23 mouse cellular contexts compared by ENCODE assay signal in genomic region chr9:43326015-43326631, GRCm38 (mm10). TPM values are rescaled to one million over a fixed set of nuclear protein-coding genes. Genes with fewer than 3 reads are reported as not detected.
DNase-seq lines count a peak whose midpoint lies in the region; ATAC-seq and TF ChIP-seq lines count a peak whose summit lies in the region.
"Had no signal": no experiment of that assay in that cellular context is flagged by ENCODE, and none has a peak within 500 bp of the region (broad histone marks: within the 10 kb centered on the region; RNA-seq: fewer than 3 reads in every experiment).

No protein-coding gene starts in this region.

- H3K27ac ChIP-seq in heart, embryonic 11.5 days (ENCODE audit: low read depth, low read length), result no peak overlapping the region
- H3K27ac ChIP-seq in intestine, embryonic 16.5 days (ENCODE audit: low read length), result no peak overlapping the region
- no peak overlapping the region for H3K27ac ChIP-seq in forebrain, postnatal 0 days (ENCODE audit: low read depth, low read length)
- H3K27ac ChIP-seq: hindbrain, postnatal 0 days; liver, embryonic 12.5 days; neural tube, embryonic 15.5 days had no signal

- H3K9me3 ChIP-seq in heart, embryonic 11.5 days (replicated peaks; ENCODE audit: control insufficient read depth, low read length), result no peaks in the 10 kb centered on the region
- H3K9me3 ChIP-seq in intestine, embryonic 16.5 days (ENCODE audit: control insufficient read depth, low read length), result no peaks in the 10 kb centered on the region
- H3K9me3 ChIP-seq in forebrain, postnatal 0 days (ENCODE audit: low read length), result no peaks in the 10 kb centered on the region
- H3K9me3 ChIP-seq: heart, embryonic 12.5 days; liver, embryonic 12.5 days; neural tube, embryonic 15.5 days had no signal

- no peaks in the 10 kb centered on the region for H3K36me3 ChIP-seq in heart, embryonic 11.5 days (ENCODE audit: control insufficient read depth, insufficient read depth, low read length)
- H3K36me3 ChIP-seq in intestine, embryonic 16.5 days (ENCODE audit: control insufficient read depth, insufficient read depth, low read length), result no peaks in the 10 kb centered on the region
- H3K36me3 ChIP-seq in forebrain, postnatal 0 days (ENCODE audit: insufficient read depth), result no peaks in the 10 kb centered on the region
- H3K36me3 ChIP-seq: heart, embryonic 12.5 days; liver, embryonic 12.5 days; neural tube, embryonic 15.5 days had no signal

- no peak overlapping the region for H3K4me3 ChIP-seq in heart, embryonic 11.5 days (ENCODE audit: low read depth, low read length)
- H3K4me3 ChIP-seq in intestine, embryonic 16.5 days (ENCODE audit: low read length), result no peak overlapping the region
- H3K4me3 ChIP-seq in forebrain, postnatal 0 days (ENCODE audit: low read depth, low read length), result no peak overlapping the region
- H3K4me3 ChIP-seq: heart, embryonic 12.5 days; liver, embryonic 12.5 days; neural tube, embryonic 15.5 days had no signal

- TF ChIP-seq CTCF in forebrain, postnatal 0 days (IDR thresholded peaks at IDR 0.05; ENCODE audit: low read depth), result no peak

- H3K9ac ChIP-seq in heart, embryonic 11.5 days (ENCODE audit: low read depth, low read length), result no peak overlapping the region
- no peak overlapping the region for H3K9ac ChIP-seq in intestine, embryonic 16.5 days (ENCODE audit: low read depth, low read length)
- no peak overlapping the region for H3K9ac ChIP-seq in forebrain, postnatal 0 days
- H3K9ac ChIP-seq: heart, embryonic 12.5 days; liver, embryonic 12.5 days; lung, embryonic 14.5 days; neural tube, embryonic 15.5 days had no signal

- DNase-seq in heart, adult 18-20 months, result no peak
- DNase-seq in lung, postnatal 25 days (ENCODE audit: low spot score), result peak; percentile 10
- no peak for DNase-seq in lung, postnatal 14 days
- peak; percentile 70 for DNase-seq in adipocyte (ENCODE audit: low spot score)
- DNase-seq in right cerebral cortex, adult 18-20 months, result no peak
- no peak for DNase-seq in forebrain, postnatal 0 days
- DNase-seq: adrenal gland, postnatal 36 days; B cell, adult 2 months; cerebellum, adult 11-12 months; cerebellum, postnatal 14 days; gastrocnemius, postnatal 14 days; kidney, adult 8-10 months; kidney, postnatal 4 days; lung, embryonic 14.5 days; right cerebral cortex, postnatal 14 days had no signal

- peaks cover 8% of the 10 kb centered on the region; the same call in 1 of the 2 replicates for H3K27me3 ChIP-seq in heart, embryonic 11.5 days (ENCODE audit: control insufficient read depth, insufficient read depth, low read length)
- no peaks in the 10 kb centered on the region for H3K27me3 ChIP-seq in intestine, embryonic 16.5 days (replicated peaks; ENCODE audit: control insufficient read depth, insufficient read depth, low read length)
- no peaks in the 10 kb centered on the region for H3K27me3 ChIP-seq in forebrain, postnatal 0 days (ENCODE audit: insufficient read depth, low read length)

- WGBS in heart, embryonic 11.5 days (ENCODE audit: insufficient replicate concordance), result 48% methylated on average over 7 of the region's 7 CpGs
- WGBS in intestine, embryonic 16.5 days, result 59% methylated on average over 7 of the region's 7 CpGs
- WGBS in forebrain, postnatal 0 days, result 80% methylated on average over 7 of the region's 7 CpGs

- H3K4me2 ChIP-seq in heart, embryonic 11.5 days, result no peak overlapping the region
- no peak overlapping the region for H3K4me2 ChIP-seq in intestine, embryonic 16.5 days (ENCODE audit: low read depth, low read length)
- no peak overlapping the region for H3K4me2 ChIP-seq in forebrain, postnatal 0 days (ENCODE audit: low read depth)
- H3K4me2 ChIP-seq: heart, embryonic 12.5 days; liver, embryonic 12.5 days; lung, embryonic 14.5 days; neural tube, embryonic 15.5 days had no signal

- H3K4me1 ChIP-seq in heart, embryonic 11.5 days (ENCODE audit: control insufficient read depth, insufficient read depth, low read length), result peaks cover 2% of the 10 kb centered on the region; the same call in 1 of the 2 replicates
- no peaks in the 10 kb centered on the region for H3K4me1 ChIP-seq in intestine, embryonic 16.5 days (ENCODE audit: control insufficient read depth, insufficient read depth, low read length)
- H3K4me1 ChIP-seq in forebrain, postnatal 0 days (ENCODE audit: insufficient read depth), result no peaks in the 10 kb centered on the region
- H3K4me1 ChIP-seq: liver, embryonic 12.5 days had no signal

- ATAC-seq in heart, embryonic 11.5 days (replicated peaks; ENCODE audit: insufficient number of reproducible peaks, low FRiP score, low TSS enrichment), result 0 out of 2 replicates have a peak, but pooled peaks have one; percentile 32
- peak; percentile 31; the same call in 1 of the 2 replicates for ATAC-seq in intestine, embryonic 16.5 days
- ATAC-seq in forebrain, postnatal 0 days, result no peak
- ATAC-seq: hindbrain, postnatal 0 days; liver, embryonic 12.5 days; midbrain, embryonic 16.5 days had no signal

RNA-seq across cellular contexts. Expression of gene Trim29, which starts 15.5 kb away (rescaled TPM):
- polyA plus RNA-seq in heart, embryonic 11.5 days (2014; fragmentation: Nextera tagmentation; extraction: Ambion mirVana), result 0.13 and 0.31 TPM in 2 replicates
- total RNA-seq in heart, adult 18-20 months (2021), result under 1 TPM in 1 of 2 experiments, not detected in 1; 0.10 TPM
- polyA plus RNA-seq in intestine, embryonic 16.5 days (2015; fragmentation: Nextera tagmentation; extraction: Ambion mirVana), result 0.87 and 1.0 TPM in 2 replicates
- total RNA-seq in forebrain, postnatal 0 days (2014; rRNA removed), result not detected in 2 replicates
- polyA plus RNA-seq in forebrain, postnatal 0 days (2015; fragmentation: Nextera tagmentation; extraction: Ambion mirVana), result 0.05 and 0.11 TPM in 2 replicates
- total RNA-seq: megakaryocyte, adult 5-6 weeks had no signal
- polyA plus RNA-seq: liver, embryonic 12.5 days had no signal

Comparison
In these comparisons a context has a peak if more than half of its experiments do, and no peak if none do; other contexts are left out.
1. DNase-seq: peak in lung, postnatal 25 days (single experiment) and adipocyte (single experiment); none in heart, adult 18-20 months (0 of 2), lung, postnatal 14 days (single experiment), right cerebral cortex, adult 18-20 months (single experiment) and forebrain, postnatal 0 days (single experiment).